Mouse (Mus musculus) stomach, postnatal 0 days (tissue): ENCODE results near the gene Gmds.

Source experiments
- CTCF ChIP-seq: IDR thresholded peaks from 2 replicates; pipeline ENCODE4 v1.5.1; 2016; ENCODE audit warnings: antibody characterized with exemption, low read depth, mild to moderate bottlenecking, moderate library complexity
- EP300 ChIP-seq: optimal IDR thresholded peaks from 2 replicates; pipeline ENCODE3; 2016; ENCODE audit warnings: antibody characterized with exemption

- TF ChIP-seq CTCF = 0 out of 2 replicates have a peak, but pooled peaks have one; percentile 2
- TF ChIP-seq EP300 = no peak
These were observed 517.9 kb downstream of the Gmds start for GRCm38 (mm10) chr13:31820587-31821017.
